Mouse (Mus musculus): ENCODE data around the gene Rasl12. TPM values are rescaled to one million over a fixed set of nuclear protein-coding genes. Genes with fewer than 3 reads are reported as not detected.

Rasl12 gene
- polyA plus RNA-seq, 2 experiments from 2014 or later: not detected

- no peak for ATAC-seq
These were observed 46.4 kb downstream of the Rasl12 start for GRCm38 (mm10) chr9:65444692-65445091.

- no peak for ATAC-seq
These were observed 49.6 kb downstream of the Rasl12 start for GRCm38 (mm10) chr9:65447951-65448350.

DNA sequence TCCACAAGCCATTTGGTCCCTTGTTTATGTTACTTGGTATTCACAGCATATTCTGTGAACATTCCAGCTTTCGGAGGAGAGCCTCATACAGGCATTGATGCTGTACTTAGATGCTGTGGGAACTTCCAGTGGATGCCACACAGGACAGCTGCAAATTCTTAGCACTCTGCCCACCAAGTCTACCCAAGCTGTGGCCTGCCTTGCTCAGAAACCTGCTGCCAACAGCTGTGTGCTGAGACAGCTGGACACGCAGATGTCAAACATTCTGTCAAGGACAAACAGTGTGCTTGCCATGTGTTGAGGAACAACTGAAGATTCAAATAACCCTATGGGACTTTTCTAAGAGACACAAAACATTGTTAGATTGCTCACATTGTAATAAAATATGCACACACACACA lies 60.7 kb downstream of the Rasl12 start:
- ATAC-seq: no peak

DNA sequence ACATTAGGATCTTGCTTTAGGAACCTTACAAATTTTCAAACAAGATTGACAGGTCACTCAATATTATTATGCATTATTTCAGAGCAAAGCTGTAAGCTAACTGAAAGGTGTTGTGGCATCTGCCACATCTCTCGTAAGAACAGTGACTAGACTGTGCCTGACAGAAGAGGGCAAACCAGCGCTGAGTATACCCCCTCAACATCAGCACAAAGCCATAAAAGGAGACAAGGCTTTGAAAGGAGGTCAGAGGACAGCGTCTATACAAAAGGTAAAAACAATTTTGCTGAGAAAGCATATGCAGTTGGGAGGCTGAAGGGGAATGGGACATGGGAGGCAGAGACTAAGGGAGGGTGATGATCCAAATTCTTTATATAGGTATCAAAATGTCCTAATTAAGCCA lies 61.9 kb downstream of the Rasl12 start:
- ATAC-seq: no peak

- peak; percentile 97 for ATAC-seq
These were observed 62.6 kb downstream of the Rasl12 start, which contains the start of gene Spg21 for GRCm38 (mm10) chr9:65460732-65461442. Gene Spg21, plus strand, starts transcription at chr9:65460947.

DNA sequence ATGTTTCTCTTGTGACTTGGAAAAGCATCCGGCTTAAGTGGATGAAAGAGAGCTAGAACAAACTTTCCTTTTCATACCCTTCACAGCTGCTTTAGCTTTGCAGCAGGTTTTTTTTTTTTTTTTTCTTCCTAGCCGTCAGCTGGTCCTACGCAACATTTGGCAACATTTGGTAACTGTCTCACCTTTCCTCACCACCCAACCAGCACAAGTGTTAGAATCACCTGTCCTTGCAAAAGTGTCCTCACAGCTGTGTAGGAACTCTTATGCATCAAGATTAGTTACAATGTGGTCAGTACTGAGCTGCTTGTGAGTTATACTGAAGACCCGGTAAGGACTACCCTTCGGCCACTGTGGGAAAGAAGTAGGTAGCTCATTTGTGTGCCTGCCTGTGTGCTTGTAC lies 64.2 kb downstream of the Rasl12 start:
- no peak for ATAC-seq

DNA sequence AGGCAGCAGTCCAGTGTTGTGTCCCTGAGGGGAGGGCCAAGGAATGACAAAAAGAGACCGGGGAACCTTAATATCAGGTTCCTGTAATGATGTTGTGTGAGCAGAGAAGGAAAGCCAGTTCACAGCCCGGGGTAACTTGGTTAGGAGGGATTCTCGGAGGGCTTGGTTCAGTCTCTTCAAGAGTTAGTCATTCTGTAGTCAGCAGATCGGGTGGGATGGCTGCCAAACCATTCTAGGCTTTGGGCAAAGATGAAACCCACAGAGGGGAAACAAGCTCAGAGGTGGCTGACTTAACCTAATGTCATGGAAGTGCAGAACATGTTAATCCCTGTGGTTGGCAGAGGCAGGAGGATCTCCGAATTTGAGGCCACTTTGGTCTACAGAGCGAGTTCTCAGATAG lies 65.9 kb downstream of the Rasl12 start:
- ATAC-seq: no peak

Other genes with a start within 250 kb of the Rasl12 start
- gene Parp16, start 203.2 kb upstream of the Rasl12 start, polyA plus RNA-seq (2017; shearing (Covaris generic)): 1 to 10 TPM; 6.4 to 7.5 TPM
- not detected for gene Cilp, start 133.3 kb upstream of the Rasl12 start, polyA plus RNA-seq (2017; shearing (Covaris generic))
- 10 to 100 TPM; 35.2 to 36.3 TPM for gene Clpx, start 104.2 kb upstream of the Rasl12 start, polyA plus RNA-seq (2017; shearing (Covaris generic))
- gene Pdcd7, start 52.4 kb upstream of the Rasl12 start, polyA plus RNA-seq (2017; shearing (Covaris generic)): 1 to 10 TPM; 4.5 to 7.7 TPM
- not detected for gene Ubap1l, start 37.5 kb upstream of the Rasl12 start, polyA plus RNA-seq (2017; shearing (Covaris generic))
- not detected for gene Kbtbd13, start 6.9 kb upstream of the Rasl12 start, polyA plus RNA-seq (2017; shearing (Covaris generic))
- gene Slc51b, start 24.4 kb downstream of the Rasl12 start, polyA plus RNA-seq (2017; shearing (Covaris generic)): not detected
- gene Mtfmt, start 37.3 kb downstream of the Rasl12 start, polyA plus RNA-seq (2017; shearing (Covaris generic)): 10 to 100 TPM; 29.3 to 31.7 TPM
- 10 to 100 TPM; 76.6 to 78.9 TPM for gene Spg21, start 62.4 kb downstream of the Rasl12 start, polyA plus RNA-seq (2017; shearing (Covaris generic))
- gene Ankdd1a, start 121.7 kb downstream of the Rasl12 start, polyA plus RNA-seq (2017; shearing (Covaris generic)): under 1 TPM in 1 of 2 experiments, not detected in 1; 0.35 TPM
- 10 to 100 TPM; 53.6 to 81.0 TPM for gene Plekho2, start 181.5 kb downstream of the Rasl12 start, polyA plus RNA-seq (2017; shearing (Covaris generic))
- 1 to 10 TPM in 1 of 2 experiments, under 1 TPM in 1; 0.73 to 1.1 TPM for gene Pif1, start 188.7 kb downstream of the Rasl12 start, polyA plus RNA-seq (2017; shearing (Covaris generic))
- gene Rbpms2, start 231.1 kb downstream of the Rasl12 start, polyA plus RNA-seq (2017; shearing (Covaris generic)): 1 to 10 TPM in 1 of 2 experiments, under 1 TPM in 1; 0.23 to 3.0 TPM

Data from CD4-positive, CD25-positive, alpha-beta regulatory T cell, adult 4 months (primary cell).